ENCODE assay signal across 8 mouse cellular contexts in genomic region chr5:114567075-114567517, GRCm38 (mm10). TPM values are rescaled to one million over a fixed set of nuclear protein-coding genes. Genes with fewer than 3 reads are reported as not detected.
DNase-seq lines count a peak whose midpoint lies in the region; ATAC-seq lines count a peak whose summit lies in the region.

No protein-coding gene starts in this region.

- H3K4me1 ChIP-seq in embryonic facial prominence, embryonic 13.5 days: peaks cover 55% of the 10 kb centered on the region
- peaks cover 58% of the 10 kb centered on the region for H3K4me1 ChIP-seq in limb, embryonic 12.5 days (replicated peaks)
- peaks cover 40% of the 10 kb centered on the region for H3K4me1 ChIP-seq in midbrain, embryonic 15.5 days

- H3K27me3 ChIP-seq in embryonic facial prominence, embryonic 13.5 days: peaks cover 43% of the 10 kb centered on the region
- H3K27me3 ChIP-seq in limb, embryonic 12.5 days: peaks cover 53% of the 10 kb centered on the region
- no peaks in the 10 kb centered on the region for H3K27me3 ChIP-seq in midbrain, embryonic 15.5 days (replicated peaks)

- peak overlapping the region; percentile 70 for H3K4me3 ChIP-seq in embryonic facial prominence, embryonic 13.5 days
- H3K4me3 ChIP-seq in limb, embryonic 12.5 days (replicated peaks): peak overlapping the region; percentile 66
- peak overlapping the region; percentile 72 for H3K4me3 ChIP-seq in midbrain, embryonic 15.5 days

- H3K4me2 ChIP-seq in embryonic facial prominence, embryonic 13.5 days: peak overlapping the region; percentile 99
- peak overlapping the region; percentile 96 for H3K4me2 ChIP-seq in limb, embryonic 12.5 days
- peak overlapping the region; percentile 72 for H3K4me2 ChIP-seq in midbrain, embryonic 15.5 days

- under 1% methylated on average over 44 of the region's 52 CpGs for WGBS in embryonic facial prominence, embryonic 13.5 days
- WGBS in limb, embryonic 12.5 days: under 1% methylated on average over 52 of the region's 52 CpGs
- under 1% methylated on average over 49 of the region's 52 CpGs for WGBS in midbrain, embryonic 15.5 days

- H3K27ac ChIP-seq in embryonic facial prominence, embryonic 13.5 days: peak overlapping the region; percentile 62
- H3K27ac ChIP-seq in limb, embryonic 12.5 days: peak overlapping the region; percentile 72; the same call in 1 of the 2 replicates
- peak overlapping the region; percentile 93 for H3K27ac ChIP-seq in midbrain, embryonic 15.5 days

- peak; percentile 89 for ATAC-seq in embryonic facial prominence, embryonic 13.5 days (ENCODE audit: insufficient number of reproducible peaks, insufficient read depth, low FRiP score, low TSS enrichment, low read depth)
- peak; percentile 84 for ATAC-seq in limb, embryonic 12.5 days (ENCODE audit: insufficient number of reproducible peaks, insufficient read depth, low FRiP score, low TSS enrichment, low read depth)
- peak; percentile 94 for ATAC-seq in midbrain, embryonic 15.5 days (replicated peaks)

- DNase-seq in 416B (ENCODE audit: low read depth): peak; percentile 92
- peak; percentile 97 to 99 for DNase-seq in adrenal gland, postnatal 36 days
- peak; percentile 92 for DNase-seq in heart, adult 8-10 months (ENCODE audit: low spot score)
- peak; percentile 95 for DNase-seq in kidney, adult 8-10 months
- DNase-seq in spleen, adult 18-20 months: peak; percentile 87 to 89

- H3K9me3 ChIP-seq in embryonic facial prominence, embryonic 13.5 days: no peaks in the 10 kb centered on the region
- H3K9me3 ChIP-seq in limb, embryonic 12.5 days: peaks cover 11% of the 10 kb centered on the region; the same call in 1 of the 2 replicates
- H3K9me3 ChIP-seq in midbrain, embryonic 15.5 days: no peaks in the 10 kb centered on the region

- no peaks in the 10 kb centered on the region for H3K36me3 ChIP-seq in embryonic facial prominence, embryonic 13.5 days
- no peaks in the 10 kb centered on the region for H3K36me3 ChIP-seq in limb, embryonic 12.5 days
- no peaks in the 10 kb centered on the region for H3K36me3 ChIP-seq in midbrain, embryonic 15.5 days (replicated peaks)

- peak overlapping the region; percentile 73 for H3K9ac ChIP-seq in embryonic facial prominence, embryonic 13.5 days
- H3K9ac ChIP-seq in limb, embryonic 12.5 days (replicated peaks): peak overlapping the region; percentile 59
- peak overlapping the region; percentile 62 for H3K9ac ChIP-seq in midbrain, embryonic 15.5 days

RNA-seq across cellular contexts. Expression of gene Fam222a, which starts 0.7 kb away (rescaled TPM):
- 100 to 1,000 TPM in 1 of 2 experiments, 10 to 100 TPM in 1; 52.1 to 118 TPM for total RNA-seq in adrenal gland, postnatal 36 days (2021)
- 1.2 and 1.3 TPM in 2 replicates for polyA plus RNA-seq in embryonic facial prominence, embryonic 13.5 days (2015; fragmentation: Nextera tagmentation; extraction: Ambion mirVana)
- total RNA-seq in heart, adult 8-10 months (2022): 1 to 10 TPM; 1.2 to 2.4 (median 1.7) TPM
- polyA plus RNA-seq in limb, embryonic 12.5 days (2016; fragmentation: Nextera tagmentation; extraction: Ambion mirVana): 1.7 and 2.1 TPM in 2 replicates
- polyA plus RNA-seq in midbrain, embryonic 15.5 days (2015; fragmentation: Nextera tagmentation; extraction: Ambion mirVana): 7.1 and 8.1 TPM in 2 replicates

Comparison
In these comparisons a context has a peak if more than half of its experiments do, and no peak if none do; other contexts are left out.
1. Peak in every context shown above with its lines: DNase-seq, ATAC-seq, H3K4me3 ChIP-seq and H3K27ac ChIP-seq.